Mouse (Mus musculus) lung, embryonic 14.5 days (tissue): ENCODE data around the gene Ifi27. TPM values are rescaled to one million over a fixed set of nuclear protein-coding genes. Genes with fewer than 3 reads are reported as not detected.
"Not testable (repeated sequence)": the region's sequence is repeated elsewhere in the genome, so short reads cannot be mapped to it uniquely, and the experiment has no call there.

Experiments
- ATAC-seq: fragments of 200-750 bp; cut with Nextera tagmentation; 2 replicates; pipeline ENCODE4 v1.8.0; 2017; ENCODE audit warnings: mild to moderate bottlenecking, moderate TSS enrichment, moderate library complexity; ENCODE audit not compliant: insufficient read depth
- DNase-seq: peaks from one replicate; pipeline ENCODE4 v3.0.0-alpha.2; 2015
- H3K27ac ChIP-seq: fragments of 300-500 bp; sonication (generic); 2 replicates; pipeline ENCODE4 v1.5.1; 2014; ENCODE audit warnings: low read depth, mild to moderate bottlenecking, moderate library complexity
- H3K27me3 ChIP-seq: fragments of 300-500 bp; sonication (generic); 2 replicates; pipeline ENCODE4 v1.6.1; 2014; ENCODE audit warnings: low read length, control low read depth; ENCODE audit not compliant: insufficient read depth
- H3K36me3 ChIP-seq: fragments of 300-500 bp; sonication (generic); 2 replicates; pipeline ENCODE4 v1.6.1; 2014; ENCODE audit warnings: control low read depth; ENCODE audit not compliant: insufficient read depth
- H3K4me1 ChIP-seq: fragments of 300-500 bp; sonication (generic); 2 replicates; pipeline ENCODE4 v1.6.1; 2014; ENCODE audit warnings: antibody characterized with exemption, control low read depth; ENCODE audit not compliant: insufficient read depth
- H3K4me2 ChIP-seq: fragments of 300-500 bp; sonication (generic); 2 replicates; pipeline ENCODE4 v1.6.1; 2014; ENCODE audit warnings: mild to moderate bottlenecking
- H3K4me3 ChIP-seq: fragments of 300-500 bp; sonication (generic); 2 replicates; pipeline ENCODE4 v1.5.1; 2014; ENCODE audit warnings: low read depth, low read length
- H3K9ac ChIP-seq: fragments of 300-500 bp; sonication (generic); 2 replicates; pipeline ENCODE4 v1.6.1; 2014
- H3K9me3 ChIP-seq: fragments of 300-500 bp; sonication (generic); 2 replicates; pipeline ENCODE4 v1.6.1; 2016; ENCODE audit warnings: low read depth, low read length, control low read depth
- CTCF ChIP-seq: IDR thresholded peaks from 2 replicates; pipeline ENCODE4 v1.5.1; 2016; ENCODE audit warnings: antibody characterized with exemption, low read depth
- WGBS: fragments of 180-500 bp; shearing (Covaris S2); extraction: QIAGEN DNeasy Blood & Tissue Kit; methylation state at CpG from one replicate; pipeline ENCODE4 v1.1.7; 2014; 5-methylcytosine and 5-hydroxymethylcytosine counted together
- polyA plus RNA-seq: library from polyadenylated mRNA; unstranded; fragments of >200 nt; fragmentation: Nextera tagmentation; extraction: Ambion mirVana; gene quantifications from 2 replicates; pipeline ENCODE4 v1.2.1, GENCODE M21; 2014

Ifi27 gene
- polyA plus RNA-seq, 1 experiment from 2014 or later: 30.9 TPM

- TF ChIP-seq CTCF: no peak
- 78% methylated on average over 3 of the region's 3 CpGs for WGBS
Measured at GRCm38 (mm10) chr12:103445060-103445459, 11.0 kb downstream of the Ifi27 start.

GRCm38 (mm10) chr12:103453361-103453760 is 19.4 kb downstream of the Ifi27 start:
- Histone ChIP-seq H3K4me2 (no peak overlapping the region), H3K4me1 (no peaks in the 10 kb centered on the region), H3K9ac (no peak overlapping the region), H3K4me3 (no peak overlapping the region), H3K27me3 (no peaks in the 10 kb centered on the region), H3K9me3 (no peaks in the 10 kb centered on the region), H3K27ac (no peak overlapping the region), H3K36me3 (no peaks in the 10 kb centered on the region)
- DNase-seq (no peak), ATAC-seq (no peak)
- TF ChIP-seq CTCF: no peak

More at GRCm38 (mm10) chr12:103445060-103445459, 11.0 kb downstream of the Ifi27 start:
- Histone ChIP-seq H3K36me3 (no peaks in the 10 kb centered on the region), H3K4me3 (no peak overlapping the region), H3K27ac (no peak overlapping the region), H3K9me3 (no peaks in the 10 kb centered on the region), H3K27me3 (no peaks in the 10 kb centered on the region), H3K4me2 (no peak overlapping the region), H3K4me1 (no peaks in the 10 kb centered on the region), H3K9ac (no peak overlapping the region)
- DNase-seq (no peak), ATAC-seq (no peak)

DNA sequence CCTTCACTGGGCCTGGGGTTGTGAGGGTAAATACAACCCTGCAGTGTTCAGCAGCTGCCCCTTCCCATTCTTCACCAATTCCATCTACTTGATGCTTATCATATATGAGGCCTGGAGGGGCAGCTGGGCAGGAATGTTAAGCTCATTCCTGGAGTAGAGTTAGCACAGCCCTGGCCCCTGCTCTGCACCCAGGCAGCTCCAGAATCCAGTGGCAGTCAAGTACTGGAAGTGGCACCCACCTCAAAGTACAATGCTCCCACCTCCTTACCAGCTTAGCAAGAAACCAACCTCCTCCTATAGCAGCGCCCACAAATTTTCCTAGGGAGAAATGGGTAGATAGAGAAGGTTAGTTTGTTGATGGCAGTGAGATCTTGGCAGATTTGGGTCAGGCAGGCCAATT is 22.7 kb downstream of the Ifi27 start:
- not testable (repeated sequence) for H3K4me3 ChIP-seq, H3K9ac ChIP-seq, DNase-seq, H3K4me2 ChIP-seq, ATAC-seq, H3K36me3 ChIP-seq, H3K27me3 ChIP-seq, H3K4me1 ChIP-seq, H3K9me3 ChIP-seq, H3K27ac ChIP-seq
- no CpG with 5 or more reads among the region's 1 CpGs for WGBS

DNA sequence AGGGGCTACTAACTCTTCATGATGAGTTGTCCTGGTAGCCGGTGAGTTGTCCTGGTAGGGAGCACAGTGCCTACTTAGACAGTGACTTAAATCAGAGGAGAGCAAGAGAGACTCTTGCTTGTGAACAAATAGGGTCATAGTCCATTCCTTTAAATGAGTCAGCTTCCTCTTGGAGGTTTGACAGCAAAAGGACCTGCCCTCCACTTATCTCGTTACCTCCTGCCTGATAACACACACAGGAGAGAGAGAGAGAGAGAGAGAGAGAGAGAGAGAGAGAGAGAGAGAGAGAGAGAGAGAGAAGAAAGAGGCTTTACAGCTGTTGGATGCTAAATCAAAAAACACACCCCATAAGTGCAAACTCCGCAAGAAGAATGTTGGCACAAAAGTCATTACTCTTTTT is 23.1 kb downstream of the Ifi27 start, which contains the start of gene Ifi27l2b:
Ifi27l2b (minus strand) TSS at position 84 of the 400 bp plus-strand sequence.
- no peak within 1 kb of the TSS for H3K27ac ChIP-seq
- no peak within 1 kb of the TSS for H3K9ac ChIP-seq
- no peaks in the 10 kb centered on the region for H3K9me3 ChIP-seq
- WGBS: 61% methylated on average over 3 of the region's 3 CpGs
- DNase-seq: no peak
- no peaks in the 10 kb centered on the region for H3K27me3 ChIP-seq
- H3K4me2 ChIP-seq: no peak within 1 kb of the TSS
- no peak within 1 kb of the TSS for H3K4me3 ChIP-seq
- no peaks in the 10 kb centered on the region for H3K36me3 ChIP-seq
- ATAC-seq: no peak
- no peaks in the 10 kb centered on the region for H3K4me1 ChIP-seq
- TF ChIP-seq CTCF: no peak

- 31% methylated on average over 2 of the region's 2 CpGs for WGBS
- Histone ChIP-seq H3K27me3 (no peaks in the 10 kb centered on the region), H3K36me3 (no peaks in the 10 kb centered on the region), H3K9me3 (no peaks in the 10 kb centered on the region), H3K4me2 (no peak overlapping the region), H3K27ac (no peak overlapping the region), H3K9ac (no peak overlapping the region), H3K4me1 (no peaks in the 10 kb centered on the region), H3K4me3 (no peak overlapping the region)
- ATAC-seq (no peak), DNase-seq (no peak)
- no peak for TF ChIP-seq CTCF
Measured at GRCm38 (mm10) chr12:103474481-103474880, 40.5 kb downstream of the Ifi27 start.

DNA sequence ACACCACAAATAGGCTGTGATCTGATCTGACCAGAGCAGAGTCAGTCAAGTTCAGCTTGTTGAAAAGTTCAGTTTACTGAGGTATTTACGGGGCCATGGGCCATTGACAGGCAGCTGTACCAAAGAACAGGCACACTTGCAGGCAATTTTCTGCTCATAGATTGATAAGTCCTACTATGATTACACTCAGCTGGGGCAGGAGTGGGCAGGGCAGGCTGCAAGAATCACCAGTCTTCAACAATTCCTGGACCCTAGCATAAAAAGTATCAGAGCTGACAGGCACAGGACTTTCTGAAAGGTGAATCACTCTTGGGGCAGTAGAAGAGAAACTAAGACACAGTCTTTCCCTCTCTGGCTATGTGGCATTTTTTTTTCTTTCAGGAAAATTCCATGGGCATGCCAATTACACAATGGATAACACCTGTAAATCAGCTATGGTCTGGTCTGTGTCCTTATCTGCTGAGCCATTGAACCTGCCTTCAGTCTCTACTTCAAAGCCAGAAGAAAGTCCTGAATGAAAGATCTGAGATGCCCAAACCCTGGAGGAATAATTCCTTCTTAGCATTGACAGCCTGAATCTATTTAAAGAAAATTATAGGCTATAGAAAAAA is 42.9 kb downstream of the Ifi27 start:
- Histone ChIP-seq H3K27ac (no peak overlapping the region), H3K4me2 (no peak overlapping the region), H3K4me1 (no peaks in the 10 kb centered on the region), H3K36me3 (no peaks in the 10 kb centered on the region), H3K9me3 (no peaks in the 10 kb centered on the region), H3K9ac (no peak overlapping the region), H3K4me3 (no peak overlapping the region), H3K27me3 (no peaks in the 10 kb centered on the region)
- no peak for TF ChIP-seq CTCF
- ATAC-seq: no peak
- 63% methylated on average over 1 of the region's 1 CpGs for WGBS
- no peak for DNase-seq

DNA sequence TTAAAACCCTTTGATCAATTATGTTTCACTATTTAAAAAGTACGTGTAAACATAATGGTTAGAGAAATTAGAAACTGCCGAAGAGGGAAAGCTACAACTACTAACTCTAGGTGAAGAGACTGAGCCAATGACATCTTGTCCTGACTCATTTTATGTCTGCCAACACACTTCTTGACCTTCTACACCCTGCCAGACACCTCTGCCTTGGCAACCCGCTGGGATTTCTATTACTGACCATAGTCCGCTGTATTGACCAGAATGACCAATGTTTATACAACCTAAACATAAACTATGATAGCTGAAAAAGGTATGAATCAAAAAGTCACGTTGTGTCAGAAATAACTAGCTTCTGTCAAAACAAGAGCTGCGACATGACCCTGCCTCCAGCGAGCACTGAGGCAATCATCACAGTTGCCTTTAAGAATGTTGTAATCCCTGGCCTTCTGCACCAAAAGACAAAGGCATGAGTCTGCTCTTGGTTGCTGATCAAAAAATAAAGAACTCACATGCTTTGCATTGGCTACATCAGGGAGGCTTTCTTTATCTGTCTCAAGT is 43.5 kb downstream of the Ifi27 start:
- Histone ChIP-seq H3K9ac (no peak overlapping the region), H3K27ac (no peak overlapping the region), H3K27me3 (no peaks in the 10 kb centered on the region), H3K4me2 (no peak overlapping the region), H3K36me3 (no peaks in the 10 kb centered on the region), H3K4me1 (no peaks in the 10 kb centered on the region), H3K9me3 (no peaks in the 10 kb centered on the region), H3K4me3 (no peak overlapping the region)
- ATAC-seq: no peak
- no peak for TF ChIP-seq CTCF
- WGBS: 40% methylated on average over 7 of the region's 7 CpGs
- no peak for DNase-seq
